Mouse (Mus musculus) induced T-regulatory cell, adult 2 months (primary cell): ENCODE data around the gene Grrp1.

Experiments used
- DNase-seq: peaks from one replicate; pipeline ENCODE4 v3.0.0-alpha.2; 2012; ENCODE audit warnings: low read depth

The Grrp1 gene

DNA sequence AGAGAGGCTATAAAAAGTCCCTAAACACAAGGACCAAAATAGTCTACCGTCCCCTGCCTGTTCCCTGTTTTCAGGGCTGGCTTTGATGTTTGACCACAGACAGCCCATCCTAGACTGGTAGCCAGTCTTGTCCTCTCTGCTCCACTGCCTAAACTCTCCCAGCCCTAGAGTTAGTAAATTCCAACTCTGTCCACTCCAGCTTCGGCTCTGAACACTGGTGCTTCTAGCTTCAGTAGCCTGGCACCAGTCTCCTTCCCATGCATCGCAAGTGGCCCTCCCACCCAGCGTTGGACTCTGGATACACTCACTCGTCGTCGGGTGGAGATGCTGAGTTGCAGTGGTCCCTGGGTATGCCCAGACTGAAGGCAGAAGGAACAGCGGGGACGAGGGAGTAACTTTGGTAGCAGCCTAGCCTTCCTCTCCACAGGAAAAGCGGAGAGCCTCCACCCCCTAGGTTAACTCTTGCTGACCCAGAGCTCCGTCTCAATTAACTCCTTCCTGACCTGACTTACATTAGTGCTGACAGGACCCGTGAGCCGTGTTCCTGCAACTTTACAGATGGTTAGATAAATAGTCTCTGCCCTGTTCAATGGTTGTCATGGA lies at the start of gene Grrp1:
TSS of gene Grrp1 (minus strand) at position 385 of the 603 bp plus-strand sequence.
- no peak for DNase-seq

GRCm38 (mm10) chr4:134302084-134302483 lies 48.2 kb upstream of the Grrp1 start:
- DNase-seq = no peak

DNA sequence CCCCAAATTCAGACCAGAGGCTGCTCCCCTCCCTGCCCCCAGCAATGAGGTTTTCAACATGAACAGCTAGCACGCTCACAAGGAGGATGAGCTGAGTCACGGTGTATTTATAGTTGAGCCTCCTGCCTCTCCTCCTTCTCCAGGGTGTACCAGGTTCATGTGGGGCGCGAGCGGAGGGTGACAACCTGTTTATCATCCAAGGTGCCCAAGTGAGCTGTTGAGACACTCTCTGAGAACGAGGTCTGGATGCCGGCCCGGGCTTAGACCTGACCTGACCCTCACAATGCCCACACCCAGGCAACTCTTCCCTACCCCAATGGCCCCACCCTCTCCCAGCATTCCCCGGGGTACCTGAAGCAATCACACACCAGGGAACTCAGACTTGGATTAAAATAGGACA lies 46.4 kb upstream of the Grrp1 start:
- no peak for DNase-seq

- DNase-seq = no peak
Observed at GRCm38 (mm10) chr4:134299498-134299810, 45.5 kb upstream of the Grrp1 start.

DNA sequence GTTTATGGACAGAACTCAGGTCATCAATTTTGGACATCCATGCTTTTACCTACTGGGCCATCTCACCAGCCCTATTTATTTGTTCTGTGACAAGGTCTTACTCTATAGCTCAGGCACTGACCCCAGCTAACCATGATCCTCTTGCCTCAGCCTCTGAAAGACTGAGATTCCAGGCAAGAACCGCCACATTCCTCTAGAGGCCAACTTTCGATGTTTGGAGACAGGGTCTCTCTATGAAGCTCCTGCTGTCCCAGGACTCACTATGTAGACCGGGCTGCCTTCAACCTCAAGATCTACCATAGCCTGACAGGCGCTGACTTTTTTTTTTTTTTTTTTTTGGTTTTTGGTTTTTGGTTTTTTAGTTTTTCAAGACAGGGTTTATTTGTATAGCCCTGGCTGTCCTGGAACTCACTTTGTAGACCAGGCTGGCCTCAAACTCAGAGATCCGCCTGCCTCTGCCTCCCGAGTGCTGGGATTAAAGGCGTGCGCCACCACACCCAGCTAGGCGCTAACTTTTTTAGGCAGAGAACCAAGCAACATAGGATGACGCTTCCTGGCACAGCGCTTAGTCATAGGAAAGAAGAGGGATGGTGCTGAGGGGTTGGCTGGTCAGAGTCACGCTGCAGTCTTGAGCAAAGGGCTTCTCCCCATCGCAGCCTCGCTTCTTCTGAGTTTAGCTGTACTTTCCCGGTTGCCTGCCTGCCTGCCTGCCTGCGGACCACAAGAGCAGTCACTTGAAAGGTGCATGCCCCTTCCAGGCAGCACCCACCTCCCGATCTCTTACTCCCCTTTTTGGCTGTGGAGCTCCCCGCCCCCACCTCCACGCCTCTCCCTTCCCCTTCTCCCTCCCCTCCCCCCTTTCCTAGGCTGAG lies 45.0 kb upstream of the Grrp1 start:
- DNase-seq = no peak

DNA sequence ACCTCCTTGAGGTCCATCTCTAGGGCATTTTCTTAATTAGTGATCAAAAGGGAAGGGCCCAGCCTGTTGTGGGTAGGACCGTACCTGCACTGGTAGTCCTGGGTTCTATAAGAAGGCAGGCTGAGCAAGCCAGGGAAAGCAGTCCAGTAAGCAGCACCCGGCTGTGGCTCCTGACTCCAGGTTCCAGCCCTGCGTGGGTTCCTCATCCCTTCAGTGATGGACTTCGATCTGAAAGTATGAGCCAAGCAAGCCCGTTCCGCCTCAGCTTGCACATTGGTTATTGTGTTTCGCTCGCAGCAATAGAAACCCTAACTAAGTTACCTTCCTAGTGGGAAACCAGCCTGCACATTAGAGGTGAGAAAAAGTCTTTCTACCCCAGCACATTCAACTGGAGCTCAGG lies 43.5 kb upstream of the Grrp1 start:
- DNase-seq = no peak

DNA sequence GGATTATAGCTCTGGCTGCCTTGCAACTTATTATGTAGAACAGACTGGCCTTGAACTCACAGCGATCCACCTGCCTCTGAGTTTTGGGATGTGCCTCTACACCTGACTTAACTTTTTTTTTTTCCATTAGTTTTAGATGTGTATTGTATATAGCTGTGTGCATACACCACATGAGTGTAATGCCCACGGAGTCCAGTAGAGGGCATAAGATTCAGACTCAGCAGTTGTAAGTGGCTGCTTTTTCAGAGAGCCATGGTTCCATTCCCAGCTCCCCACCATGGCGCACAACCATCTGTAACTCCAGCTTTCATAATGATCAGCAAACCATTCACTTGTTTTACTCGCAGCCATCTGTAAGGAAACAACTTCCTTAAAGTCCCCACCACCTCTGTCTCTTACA lies 42.6 kb upstream of the Grrp1 start:
- DNase-seq = peak; percentile 45

DNA sequence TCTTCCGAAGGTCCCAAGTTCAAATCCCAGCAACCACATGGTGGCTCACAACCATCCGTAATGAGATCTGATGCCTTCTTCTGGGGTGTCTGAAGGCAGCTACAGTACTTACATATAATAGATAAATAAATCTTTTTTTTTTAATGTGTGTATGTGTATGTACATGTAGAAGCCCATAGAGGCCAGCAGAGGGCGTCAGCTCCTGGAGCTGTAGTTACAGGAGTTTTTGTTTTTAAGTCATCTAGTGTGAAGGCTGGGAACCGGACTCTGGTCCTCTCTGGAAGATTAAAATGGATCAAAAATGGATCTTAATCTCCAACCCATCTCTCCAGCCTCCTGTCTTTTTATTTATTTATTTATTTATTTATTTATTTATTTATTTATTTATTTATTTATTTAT lies 42.2 kb upstream of the Grrp1 start:
- DNase-seq = peak; percentile 45

- no peak for DNase-seq
Observed at GRCm38 (mm10) chr4:134293692-134294163, 39.8 kb upstream of the Grrp1 start.

DNA sequence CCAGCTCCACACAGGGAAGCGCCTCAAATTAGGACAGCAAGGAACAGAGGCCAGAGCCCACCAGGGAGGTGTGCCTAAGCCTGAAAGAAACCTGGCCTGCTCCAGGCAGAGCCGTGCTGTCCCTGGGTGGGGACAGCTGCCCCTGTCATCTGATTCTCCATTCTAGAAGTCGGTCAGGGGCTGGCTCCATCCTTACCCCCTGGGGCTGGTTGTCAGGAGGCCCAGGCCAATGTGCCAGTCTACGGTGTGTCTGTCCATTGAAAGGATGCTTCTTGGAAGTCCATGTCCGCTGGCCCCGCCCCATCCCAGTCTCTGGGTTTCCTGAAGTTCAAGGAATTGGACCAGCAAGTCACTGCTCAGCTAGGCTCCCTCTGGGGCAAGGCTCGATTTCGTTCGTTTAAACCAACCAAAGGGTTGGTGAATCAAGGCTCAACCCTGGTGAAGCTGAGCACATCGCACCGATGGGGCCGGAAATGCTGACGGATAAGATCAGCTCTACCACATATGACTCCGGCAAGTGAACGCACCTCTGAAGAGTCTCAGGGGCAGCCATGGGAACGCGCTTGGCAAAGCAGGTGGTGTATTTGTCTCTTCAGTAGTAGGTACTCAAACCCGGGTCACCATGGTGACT lies 39.3 kb upstream of the Grrp1 start:
- peak; percentile 46 for DNase-seq

- peak; percentile 93 for DNase-seq
Observed at GRCm38 (mm10) chr4:134292067-134292466, 38.2 kb upstream of the Grrp1 start.

DNA sequence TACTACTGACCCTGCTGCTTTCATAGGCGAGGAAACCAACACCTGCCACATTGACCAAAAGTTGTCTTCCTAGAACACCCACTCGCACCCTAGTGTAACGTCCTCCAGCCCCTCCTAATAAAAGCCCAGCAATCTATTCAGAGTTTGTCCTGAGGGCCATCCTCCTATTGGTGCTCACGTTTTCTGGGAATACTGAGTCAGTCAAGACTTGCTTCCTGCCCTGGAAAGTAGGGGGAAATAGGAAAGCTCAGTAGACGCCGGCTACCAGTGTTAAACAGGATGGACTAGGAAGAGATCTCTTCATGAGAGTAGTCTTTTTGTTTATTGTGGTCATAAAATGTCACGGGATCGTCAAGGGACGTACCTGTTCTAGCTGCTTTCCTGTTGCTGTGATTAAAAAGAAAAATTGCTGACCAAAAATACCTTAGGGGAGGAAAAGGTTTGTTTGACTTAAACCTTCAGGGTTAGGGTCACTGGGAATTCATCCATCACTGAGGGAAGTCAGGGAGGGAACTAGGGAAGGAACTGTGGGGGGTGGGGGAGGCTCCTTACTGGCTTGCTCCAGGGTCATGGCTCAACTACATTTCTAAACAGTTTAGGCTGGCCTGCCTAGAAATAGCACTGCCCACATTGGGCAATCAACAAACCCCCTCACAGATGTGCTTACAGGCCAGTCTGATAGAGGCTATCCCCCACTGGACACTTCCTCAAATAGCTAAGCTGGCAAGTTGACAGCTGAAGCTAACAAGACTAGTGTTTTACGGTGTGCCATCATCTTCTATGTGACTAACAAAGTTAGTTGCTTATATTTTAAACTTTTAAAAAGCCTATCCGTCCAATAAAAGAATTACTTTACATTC lies 34.7 kb upstream of the Grrp1 start:
- DNase-seq = peak; percentile 40

- peak; percentile 91 for DNase-seq
Observed at GRCm38 (mm10) chr4:134287575-134288025, 33.7 kb upstream of the Grrp1 start, which contains the start of gene Pdik1l. Gene Pdik1l, minus strand, starts transcription at chr4:134287895.

GRCm38 (mm10) chr4:134287168-134287564 lies 33.3 kb upstream of the Grrp1 start:
- peak; percentile 95 for DNase-seq

DNA sequence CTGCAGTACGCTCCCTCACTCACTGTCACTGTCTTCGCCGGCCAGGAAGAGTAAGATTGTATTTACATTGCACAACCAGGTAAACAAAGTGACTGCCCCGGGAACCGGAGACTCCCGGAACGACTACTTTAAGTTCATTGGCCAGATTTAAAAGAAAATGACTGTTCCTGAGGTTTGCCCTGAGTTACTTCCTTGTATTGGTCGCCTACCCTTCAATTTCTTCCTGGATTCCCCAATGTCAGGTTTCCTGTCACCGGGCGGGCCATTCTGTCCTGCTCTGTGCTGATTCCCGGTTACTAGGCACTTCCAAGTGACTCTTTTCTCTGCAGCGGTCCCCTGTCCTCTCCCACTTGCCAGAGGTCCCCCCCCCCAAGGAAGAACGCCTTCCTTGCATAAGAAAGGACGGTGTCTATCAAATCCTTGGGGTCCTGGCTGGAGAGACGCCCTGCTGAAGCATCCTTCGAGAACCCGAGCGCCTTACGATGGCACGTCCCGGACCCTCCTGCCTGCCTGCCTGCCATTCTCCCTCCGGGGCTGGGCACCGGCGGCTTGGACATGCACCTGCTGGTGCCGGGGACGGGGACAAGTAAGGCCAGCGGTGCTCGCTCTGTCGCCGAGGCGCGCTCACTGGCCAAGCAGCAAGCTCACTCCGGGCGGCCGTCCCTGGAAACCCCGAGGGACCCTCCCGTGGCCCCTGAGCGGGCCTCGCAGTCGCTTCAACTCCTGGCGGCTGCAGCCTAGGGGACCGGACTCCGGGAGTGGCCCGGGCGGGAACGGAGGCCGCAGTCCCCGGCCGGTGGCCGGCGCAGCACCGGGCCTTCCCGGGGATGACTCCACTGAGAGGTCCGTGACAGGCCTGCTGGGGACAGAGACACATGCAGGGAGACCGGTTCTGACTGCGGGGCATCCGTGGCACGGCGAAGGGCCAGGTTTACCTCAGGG lies 32.6 kb upstream of the Grrp1 start:
- peak; percentile 54 for DNase-seq

GRCm38 (mm10) chr4:134284942-134285341 lies 31.0 kb upstream of the Grrp1 start:
- no peak for DNase-seq

DNA sequence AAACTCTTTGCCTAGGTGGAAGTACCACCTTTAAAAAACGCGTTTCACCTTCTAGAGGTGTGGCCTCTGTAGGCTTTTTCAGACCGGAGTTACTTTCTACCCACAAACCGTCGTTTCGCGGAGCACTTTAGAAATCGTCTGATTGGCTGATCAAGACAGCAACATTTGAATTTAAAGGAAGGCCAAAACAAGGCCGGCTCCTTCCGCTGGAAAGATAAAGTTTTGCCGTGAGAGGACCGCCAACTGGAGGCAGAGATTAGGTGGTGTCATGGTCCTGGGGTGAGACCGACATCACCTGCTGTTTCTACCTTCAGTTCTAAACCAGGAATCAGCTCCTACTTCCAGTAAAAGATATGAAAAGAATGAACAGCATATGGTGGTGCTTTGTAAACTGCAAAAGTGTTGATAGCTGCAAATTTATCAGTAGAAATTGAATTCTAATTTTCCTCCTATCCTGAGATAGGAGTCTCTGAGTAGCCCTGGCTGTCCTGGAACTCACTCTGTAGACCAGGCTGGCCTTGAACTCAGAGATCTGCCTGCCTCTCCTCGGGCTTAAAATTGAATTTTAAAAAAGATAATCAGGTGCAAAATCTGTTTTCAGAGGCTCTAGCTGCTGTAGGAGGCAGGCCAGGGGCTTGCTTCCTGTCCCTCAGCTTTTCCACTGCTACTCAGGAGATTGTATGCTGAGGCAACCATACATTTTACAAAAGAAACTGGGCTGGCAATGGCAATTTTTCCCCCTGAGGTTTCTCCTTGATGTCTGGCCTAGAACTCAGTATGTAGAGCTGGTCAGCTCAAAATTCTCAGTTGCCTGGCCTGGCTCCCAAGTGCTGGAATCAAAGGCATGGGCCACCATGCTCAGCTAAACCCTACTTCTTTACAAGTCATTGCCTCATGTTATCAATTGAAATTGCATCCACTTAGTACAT lies 19.8 kb upstream of the Grrp1 start:
- peak; percentile 96 for DNase-seq

GRCm38 (mm10) chr4:134272731-134273416 lies 19.0 kb upstream of the Grrp1 start:
- DNase-seq = peak; percentile 65

GRCm38 (mm10) chr4:134271979-134272378 lies 18.1 kb upstream of the Grrp1 start:
- DNase-seq = no peak
